Mouse (Mus musculus) ES-E14 (cell line): ENCODE results near the gene Hist1h2be. TPM values are rescaled to one million over a fixed set of nuclear protein-coding genes. Genes with fewer than 3 reads are reported as not detected.

ENCODE experiments used
- DNase-seq: peaks from one replicate; pipeline ENCODE4 v3.0.0-alpha.2; 2013; ENCODE audit warnings: low read depth, low spot score
- H3K27ac ChIP-seq: 2 replicates; pipeline ENCODE4 v1.5.1; 2012; ENCODE audit warnings: low read depth, mild to moderate bottlenecking, low read length, moderate library complexity, mixed read lengths; ENCODE audit not compliant: poor library complexity, insufficient read depth, severe bottlenecking
- H3K36me3 ChIP-seq: 2 replicates; pipeline ENCODE4 v1.6.1; 2012; ENCODE audit warnings: mild to moderate bottlenecking, low read length, moderate library complexity, mixed read lengths; ENCODE audit not compliant: control insufficient read depth, poor library complexity, insufficient read depth, severe bottlenecking
- H3K4me1 ChIP-seq, 2 experiments: fragments of 150-350 bp in 1 of 2; sonication (generic) in 1 of 2; 2 replicates each; pipeline ENCODE4 v1.6.1; 2012; ENCODE audit warnings: low read length in 2 of 2, mild to moderate bottlenecking in 1 of 2, mixed read lengths in 1 of 2; ENCODE audit not compliant: control insufficient read depth in 2 of 2, insufficient read depth in 2 of 2, poor library complexity in 1 of 2
- H3K4me3 ChIP-seq, 2 experiments: fragments of 150-350 bp in 1 of 2; sonication (generic) in 1 of 2; 2 replicates each; pipeline ENCODE4 v1.5.1; 2012; ENCODE audit warnings: low read length in 2 of 2, low read depth in 1 of 2, mild to moderate bottlenecking in 1 of 2, mixed read lengths in 1 of 2; ENCODE audit not compliant: insufficient read depth in 1 of 2, poor library complexity in 1 of 2, severe bottlenecking in 1 of 2
- H3K9ac ChIP-seq: 2 replicates; pipeline ENCODE4 v1.6.1; 2012; ENCODE audit warnings: low read depth, mild to moderate bottlenecking, low read length, mixed read lengths; ENCODE audit not compliant: poor library complexity, insufficient read depth, severe bottlenecking
- H3K9me3 ChIP-seq: fragments of 150-350 bp; sonication (generic); 2 replicates; pipeline ENCODE4 v1.6.1; 2012; ENCODE audit warnings: low read depth, mild to moderate bottlenecking, low read length; ENCODE audit not compliant: control insufficient read depth, insufficient read depth
- CHD2 ChIP-seq: IDR thresholded peaks from 2 replicates; pipeline ENCODE4 v1.6.1; 2014; ENCODE audit warnings: mild to moderate bottlenecking, low read depth, low read length, inconsistent platforms
- HCFC1 ChIP-seq: IDR thresholded peaks from 2 replicates; pipeline ENCODE4 v1.6.1; 2012; ENCODE audit warnings: low read length, inconsistent platforms, borderline replicate concordance; ENCODE audit not compliant: insufficient read depth
- MAFK ChIP-seq: IDR thresholded peaks from 2 replicates; pipeline ENCODE4 v1.6.1; 2014; ENCODE audit warnings: mild to moderate bottlenecking, low read depth, low read length, inconsistent platforms; ENCODE audit not compliant: insufficient read depth
- ZC3H11A ChIP-seq: IDR thresholded peaks from 2 replicates; pipeline ENCODE4 v1.6.1; 2012; ENCODE audit warnings: low read depth, mild to moderate bottlenecking, inconsistent platforms, low read length, borderline replicate concordance
- ZNF384 ChIP-seq: IDR thresholded peaks from 2 replicates; pipeline ENCODE4 v1.6.1; 2012; ENCODE audit warnings: low read depth, low read length, inconsistent platforms
- in situ Hi-C, 2 experiments: fragments of 600-800 bp; cut with MboI; formaldehyde crosslinking; loops; one replicate each; pipeline ENCODE4 v1.15.1; 2025; ENCODE audit warnings: low sequenced_read_pairs in 2 of 2, inconsistent platforms in 1 of 2; ENCODE audit not compliant: unreplicated experiment in 2 of 2
- total RNA-seq: library from RNA; depleted of rRNA; stranded (reverse); fragments of 300-350 nt; gene quantifications from 2 replicates; pipeline ENCODE4 v1.2.3, GENCODE M21; 2012

Hist1h2be gene
- total RNA-seq, 1 experiment, result 195 TPM

GRCm38 (mm10) chr13:23611638-23612037, 9.3 kb downstream of the Hist1h2be start:
- Histone ChIP-seq H3K36me3 (no peaks in the 10 kb centered on the region), H3K27ac (no peak overlapping the region), H3K9me3 (no peaks in the 10 kb centered on the region), H3K9ac (no peak overlapping the region), H3K4me1 (no peaks in the 10 kb centered on the region), H3K4me3 (no peak overlapping the region)
- in situ Hi-C loops, result no loop called here
- DNase-seq, result no peak
- TF ChIP-seq MAFK (no peak), CHD2 (no peak)

GRCm38 (mm10) chr13:23610393-23610792, 10.5 kb downstream of the Hist1h2be start:
- H3K27ac ChIP-seq, result no peak overlapping the region
- no peak overlapping the region for H3K4me3 ChIP-seq
- no peaks in the 10 kb centered on the region for H3K9me3 ChIP-seq
- in situ Hi-C loops, result no loop called here
- H3K4me1 ChIP-seq, result no peaks in the 10 kb centered on the region
- H3K9ac ChIP-seq, result no peak overlapping the region
- H3K36me3 ChIP-seq, result no peaks in the 10 kb centered on the region
- no peak for DNase-seq
- TF ChIP-seq ZNF384, result no peak
- TF ChIP-seq MAFK, result no peak
- TF ChIP-seq HCFC1, result no peak
- no peak for TF ChIP-seq CHD2
- TF ChIP-seq ZC3H11A, result no peak

- TF ChIP-seq HCFC1, result no peak
- no peak for TF ChIP-seq ZC3H11A
- no peak for TF ChIP-seq MAFK
- TF ChIP-seq CHD2, result no peak
- no peak for TF ChIP-seq ZNF384
- H3K9me3 ChIP-seq, result no peaks in the 10 kb centered on the region
- in situ Hi-C loops, result loop anchor here in 1 of 2 experiments (10.0 kb wide), 1 partner anchor 195 kb away; no protein-coding TSS in a partner anchor
- H3K4me3 ChIP-seq, result no peak overlapping the region
- H3K27ac ChIP-seq, result no peak overlapping the region
- H3K9ac ChIP-seq, result no peak overlapping the region
- no peaks in the 10 kb centered on the region for H3K36me3 ChIP-seq
- no peaks in the 10 kb centered on the region for H3K4me1 ChIP-seq
- DNase-seq, result no peak
Measured at GRCm38 (mm10) chr13:23609844-23610243, 11.1 kb downstream of the Hist1h2be start.

- Histone ChIP-seq H3K36me3 (no peaks in the 10 kb centered on the region), H3K27ac (no peak overlapping the region), H3K4me3 (no peak overlapping the region), H3K4me1 (no peaks in the 10 kb centered on the region), H3K9ac (no peak overlapping the region), H3K9me3 (no peaks in the 10 kb centered on the region)
- DNase-seq, result no peak
- TF ChIP-seq MAFK (no peak), ZC3H11A (no peak), ZNF384 (no peak), CHD2 (no peak), HCFC1 (no peak)
- in situ Hi-C loops, result loop anchor here in 1 of 2 experiments (10.0 kb wide), 1 partner anchor 194 kb away; no protein-coding TSS in a partner anchor
Measured at GRCm38 (mm10) chr13:23609209-23609608, 11.7 kb downstream of the Hist1h2be start.

GRCm38 (mm10) chr13:23605052-23605451, 15.9 kb downstream of the Hist1h2be start:
- Histone ChIP-seq H3K9ac (no peak overlapping the region), H3K4me3 (no peak overlapping the region), H3K9me3 (no peaks in the 10 kb centered on the region), H3K36me3 (no peaks in the 10 kb centered on the region), H3K27ac (no peak overlapping the region), H3K4me1 (no peaks in the 10 kb centered on the region)
- no peak for DNase-seq
- in situ Hi-C loops, result loop anchor here in 1 of 2 experiments (10.0 kb wide), 1 partner anchor 190 kb away; no protein-coding TSS in a partner anchor
- TF ChIP-seq ZNF384 (no peak), MAFK (no peak), ZC3H11A (no peak), CHD2 (no peak), HCFC1 (no peak)
